Mouse (Mus musculus): Measurements from ENCODE around the gene Eif5a. TPM values are rescaled to one million over a fixed set of nuclear protein-coding genes. Genes with fewer than 3 reads are reported as not detected.
"Not testable (repeated sequence)": the region's sequence is repeated elsewhere in the genome, so short reads cannot be mapped to it uniquely, and the experiment has no call there.

Eif5a gene
- polyA plus RNA-seq, 1 experiment: 653 TPM

DNA sequence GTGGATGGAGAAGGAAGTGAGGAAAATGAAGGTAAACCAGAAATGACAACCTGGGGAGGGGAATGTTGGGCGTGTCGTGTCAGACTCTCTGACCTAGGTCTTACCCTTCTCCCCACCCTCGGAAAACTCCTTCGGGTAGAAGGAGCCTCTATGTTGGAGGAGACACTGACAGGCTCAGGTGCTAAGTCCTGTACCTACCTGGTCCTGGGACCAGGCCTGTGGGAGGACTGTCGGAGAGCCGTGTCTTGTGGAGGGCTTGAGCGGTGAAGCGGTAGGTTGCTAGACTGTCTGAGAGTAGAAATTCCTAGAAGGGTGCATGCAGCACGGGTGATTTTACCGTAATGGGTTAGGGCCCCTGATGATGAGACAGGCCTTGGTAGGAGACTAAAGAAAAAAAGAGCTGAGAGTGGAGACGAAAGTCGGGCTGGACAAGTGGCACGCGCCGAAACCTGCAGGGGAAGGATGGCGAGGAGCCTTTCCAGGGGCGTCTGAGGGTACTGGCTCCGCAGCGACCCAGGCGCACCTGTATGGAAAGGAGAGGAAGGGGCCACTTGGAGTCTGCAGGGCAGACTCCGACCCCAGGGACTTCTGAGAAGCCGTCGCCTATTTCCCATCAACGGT, 43.0 kb upstream of the Eif5a start, which contains the start of gene Cldn7:
TSS of gene Cldn7 (plus strand) at position 130 of the 621 bp plus-strand sequence.
- no peak within 1 kb of the TSS for H3K4me3 ChIP-seq (ENCODE audit: insufficient read depth, low read depth, low read length)
- 13% methylated on average over 24 of the region's 24 CpGs for WGBS

DNA sequence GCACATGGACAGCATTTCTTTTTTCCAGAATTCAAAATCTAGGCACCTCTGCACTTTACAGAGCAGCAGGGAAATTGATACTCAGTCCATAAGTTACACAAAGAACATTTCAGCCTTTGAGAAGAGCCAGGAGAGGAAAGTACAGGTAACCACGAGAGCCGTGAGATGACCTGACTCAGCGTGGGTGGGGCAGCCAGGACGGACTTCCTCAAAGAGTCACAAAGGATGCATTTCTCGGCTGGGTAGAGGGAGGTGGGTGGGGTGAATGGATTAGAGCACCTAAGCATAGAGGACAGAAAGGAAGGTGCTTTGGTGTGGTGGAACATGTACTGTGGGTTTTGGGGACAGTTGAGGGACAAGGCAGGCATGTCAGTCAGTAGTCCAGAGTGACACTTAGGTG, 40.1 kb upstream of the Eif5a start:
- WGBS: 47% methylated on average over 5 of the region's 5 CpGs
- H3K27ac ChIP-seq (ENCODE audit: insufficient read depth, low read depth, low read length): no peak overlapping the region
- H3K4me1 ChIP-seq (ENCODE audit: control insufficient read depth, insufficient read depth, low read length): peaks cover 12% of the 10 kb centered on the region; the same call in 1 of the 2 replicates
- H3K4me3 ChIP-seq (ENCODE audit: insufficient read depth, low read depth, low read length): no peak overlapping the region
- TF ChIP-seq POLR2A (IDR thresholded peaks at IDR 0.05; ENCODE audit: insufficient read depth, low read depth, low read length): no peak
- TF ChIP-seq CTCF (IDR thresholded peaks at IDR 0.05; ENCODE audit: insufficient read depth, low read depth, low read length): no peak

More for the DNA sequence above, 43.0 kb upstream of the Eif5a start, which contains the start of gene Cldn7:
- peaks cover 14% of the 10 kb centered on the region; the same call in 1 of the 2 replicates for H3K4me1 ChIP-seq (ENCODE audit: control insufficient read depth, insufficient read depth, low read length)
- TF ChIP-seq POLR2A (IDR thresholded peaks at IDR 0.05; ENCODE audit: insufficient read depth, low read depth, low read length) (no peak), CTCF (IDR thresholded peaks at IDR 0.05; ENCODE audit: insufficient read depth, low read depth, low read length) (no peak)
- no peak within 1 kb of the TSS for H3K27ac ChIP-seq (ENCODE audit: insufficient read depth, low read depth, low read length)

DNA sequence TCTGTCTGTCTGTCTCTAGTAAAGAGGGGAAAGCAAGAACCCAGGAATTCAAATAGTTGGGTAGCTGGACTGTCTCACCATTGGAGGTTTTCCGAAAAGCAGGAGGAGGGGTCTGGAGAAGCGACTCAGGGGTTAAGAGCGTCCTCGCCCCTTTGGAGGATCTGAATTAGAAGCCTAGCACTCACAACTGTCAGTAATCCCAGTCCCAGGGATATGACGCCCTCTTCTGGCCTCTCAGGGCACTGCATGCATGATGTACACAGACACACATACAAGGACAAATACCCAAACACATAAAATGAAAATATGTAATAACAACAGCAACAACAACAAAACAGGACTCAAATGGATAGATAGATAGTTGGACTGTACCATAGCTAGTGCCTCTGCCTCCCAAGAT, 38.9 kb upstream of the Eif5a start:
- Histone ChIP-seq H3K27ac (ENCODE audit: insufficient read depth, low read depth, low read length) (no peak overlapping the region), H3K4me3 (ENCODE audit: insufficient read depth, low read depth, low read length) (no peak overlapping the region), H3K4me1 (ENCODE audit: control insufficient read depth, insufficient read depth, low read length) (peaks cover 4% of the 10 kb centered on the region; the same call in 1 of the 2 replicates)
- TF ChIP-seq POLR2A (IDR thresholded peaks at IDR 0.05; ENCODE audit: insufficient read depth, low read depth, low read length) (no peak), CTCF (IDR thresholded peaks at IDR 0.05; ENCODE audit: insufficient read depth, low read depth, low read length) (no peak)
- 19% methylated on average over 5 of the region's 5 CpGs for WGBS

DNA sequence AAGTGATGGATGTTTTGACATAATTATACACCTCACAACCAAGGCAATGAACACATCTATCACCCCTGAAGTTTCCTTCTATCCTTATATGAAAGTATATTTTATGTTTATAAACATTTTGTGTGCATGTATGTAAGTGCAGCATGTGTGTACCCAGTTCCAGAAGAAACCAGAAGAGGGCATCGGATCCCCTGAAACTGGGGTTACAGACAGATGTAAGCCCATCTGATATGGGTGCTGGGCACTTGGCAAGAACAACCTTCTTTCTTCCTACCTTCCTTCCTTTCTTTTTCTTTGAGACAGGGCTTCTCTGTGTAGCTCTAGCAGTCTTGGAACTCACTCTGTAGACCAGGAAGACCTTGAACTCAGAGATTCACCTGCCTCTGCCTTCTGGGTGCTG, 34.5 kb upstream of the Eif5a start:
- WGBS: 76% methylated on average over 1 of the region's 1 CpGs
- Histone ChIP-seq H3K4me3 (ENCODE audit: insufficient read depth, low read depth, low read length) (no peak overlapping the region), H3K27ac (ENCODE audit: insufficient read depth, low read depth, low read length) (no peak overlapping the region), H3K4me1 (ENCODE audit: control insufficient read depth, insufficient read depth, low read length) (no peaks in the 10 kb centered on the region)
- TF ChIP-seq CTCF (IDR thresholded peaks at IDR 0.05; ENCODE audit: insufficient read depth, low read depth, low read length): no peak
- no peak for TF ChIP-seq POLR2A (IDR thresholded peaks at IDR 0.05; ENCODE audit: insufficient read depth, low read depth, low read length)

DNA sequence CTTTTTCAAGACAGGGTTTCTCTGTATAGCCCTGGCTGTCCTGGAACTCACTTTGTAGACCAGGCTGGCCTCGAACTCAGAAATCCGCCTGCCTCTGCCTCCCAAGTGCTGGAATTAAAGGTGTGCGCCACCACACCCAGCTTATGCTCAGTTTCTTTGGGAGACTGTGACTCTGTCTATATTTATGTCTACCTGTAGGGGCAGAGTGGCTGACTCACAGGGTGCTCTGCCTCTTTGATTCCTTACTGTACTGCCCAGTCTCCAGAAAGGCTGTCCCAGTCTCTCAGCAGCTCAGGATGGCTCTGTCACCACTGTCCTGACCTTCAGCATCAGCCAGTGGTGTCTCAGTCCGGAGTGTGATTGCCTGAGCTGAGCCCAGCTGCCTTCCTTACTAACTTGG, 33.9 kb upstream of the Eif5a start:
- not testable (repeated sequence) for H3K27ac ChIP-seq (ENCODE audit: insufficient read depth, low read depth, low read length); H3K4me3 ChIP-seq (ENCODE audit: insufficient read depth, low read depth, low read length); H3K4me1 ChIP-seq (ENCODE audit: control insufficient read depth, insufficient read depth, low read length)
- 82% methylated on average over 4 of the region's 4 CpGs for WGBS

DNA sequence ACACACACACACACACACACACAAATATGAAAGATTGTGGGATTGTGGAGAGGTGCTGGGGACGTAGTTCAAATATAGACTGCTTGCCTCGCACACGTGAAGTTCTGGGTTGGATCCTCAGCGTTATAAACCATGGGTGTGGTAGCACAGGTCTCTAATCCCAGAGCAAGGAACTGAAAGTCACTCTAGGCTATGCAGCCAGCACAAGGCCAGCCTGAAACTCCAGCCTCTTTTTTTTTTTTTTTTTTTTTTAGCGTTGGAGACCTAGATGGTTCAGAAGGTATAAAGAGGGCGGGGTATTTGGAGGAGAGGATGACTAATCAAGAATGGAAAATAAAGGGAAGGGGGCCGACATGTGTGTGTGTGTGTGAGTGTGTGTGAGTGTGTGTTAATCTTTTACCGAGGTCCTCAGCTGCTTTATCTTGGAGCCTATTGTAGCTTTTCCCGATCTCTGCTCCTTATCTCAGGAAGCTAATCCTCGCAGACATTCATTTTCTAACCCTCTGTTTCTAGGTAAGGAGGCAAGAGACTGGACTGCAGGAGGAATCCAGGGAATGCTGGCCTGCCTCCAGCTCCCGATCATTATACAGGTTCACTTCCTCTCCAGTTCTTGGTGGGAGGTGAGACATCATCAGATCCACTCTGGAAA, 31.6 kb upstream of the Eif5a start:
- H3K4me1 ChIP-seq (ENCODE audit: control insufficient read depth, insufficient read depth, low read length): peaks cover 4% of the 10 kb centered on the region
- 66% methylated on average over 11 of the region's 11 CpGs for WGBS
- no peak overlapping the region for H3K27ac ChIP-seq (ENCODE audit: insufficient read depth, low read depth, low read length)
- no peak overlapping the region for H3K4me3 ChIP-seq (ENCODE audit: insufficient read depth, low read depth, low read length)
- TF ChIP-seq CTCF (IDR thresholded peaks at IDR 0.05; ENCODE audit: insufficient read depth, low read depth, low read length): no peak
- TF ChIP-seq POLR2A (IDR thresholded peaks at IDR 0.05; ENCODE audit: insufficient read depth, low read depth, low read length): no peak

DNA sequence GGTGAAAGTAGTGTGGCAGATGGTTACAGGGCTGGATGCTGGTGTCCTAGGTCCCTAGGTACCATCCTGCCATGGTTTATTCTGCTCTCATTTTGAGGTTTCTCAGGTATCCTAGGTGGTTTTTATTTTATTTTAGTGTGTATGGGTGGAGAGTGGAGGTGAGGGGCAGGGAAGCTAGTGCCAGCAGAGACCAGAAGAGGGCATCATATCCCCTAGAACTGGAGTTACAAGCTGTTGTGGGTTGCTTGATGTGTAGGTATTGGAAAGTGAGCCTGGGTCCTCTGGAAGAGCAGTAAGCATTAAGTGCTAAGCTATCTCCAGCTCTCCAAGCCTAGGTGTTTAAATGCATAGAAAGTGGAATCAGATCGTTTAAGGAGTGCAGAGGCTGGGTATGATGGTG, 30.5 kb upstream of the Eif5a start:
- no peak overlapping the region for H3K27ac ChIP-seq (ENCODE audit: insufficient read depth, low read depth, low read length)
- H3K4me3 ChIP-seq (ENCODE audit: insufficient read depth, low read depth, low read length): no peak overlapping the region
- WGBS: 36% methylated on average over 1 of the region's 1 CpGs
- no peak for TF ChIP-seq CTCF (IDR thresholded peaks at IDR 0.05; ENCODE audit: insufficient read depth, low read depth, low read length)
- H3K4me1 ChIP-seq (ENCODE audit: control insufficient read depth, insufficient read depth, low read length): peaks cover 11% of the 10 kb centered on the region

DNA sequence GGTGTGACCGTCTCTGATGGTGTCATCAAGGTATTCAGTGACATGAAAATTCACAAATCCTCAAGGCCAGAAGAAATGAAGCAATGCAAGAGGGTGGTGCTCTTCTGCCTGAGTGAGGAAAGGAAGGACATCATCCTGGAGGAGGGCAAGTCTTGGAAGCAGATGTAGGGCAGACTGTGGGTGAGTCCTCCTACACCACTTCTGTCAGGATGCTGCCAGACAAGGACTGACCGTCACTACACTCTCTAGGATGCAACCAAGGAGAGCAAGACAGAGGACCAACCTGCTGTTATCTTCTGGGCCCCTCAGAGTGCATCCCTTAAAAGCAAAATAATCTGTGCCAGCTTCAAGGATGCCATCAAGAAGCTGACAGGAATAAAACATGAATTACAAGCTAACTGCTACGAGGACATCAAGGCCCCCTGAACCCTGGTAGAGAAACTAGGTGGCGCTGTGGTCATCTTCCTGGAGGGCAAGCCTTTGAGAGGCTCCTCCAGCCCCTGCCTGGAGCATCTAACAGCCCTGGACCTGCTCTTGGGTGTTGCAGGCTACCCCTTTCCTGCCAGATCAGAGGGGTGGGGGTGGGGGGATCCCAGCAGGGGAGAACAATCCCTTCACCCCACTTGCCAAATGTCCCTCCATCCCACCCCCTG, 29.2 kb upstream of the Eif5a start:
- TF ChIP-seq POLR2A (IDR thresholded peaks at IDR 0.05; ENCODE audit: insufficient read depth, low read depth, low read length): no peak
- TF ChIP-seq CTCF (IDR thresholded peaks at IDR 0.05; ENCODE audit: insufficient read depth, low read depth, low read length): no peak
- Histone ChIP-seq H3K4me1 (ENCODE audit: control insufficient read depth, insufficient read depth, low read length) (peaks cover 11% of the 10 kb centered on the region), H3K4me3 (ENCODE audit: insufficient read depth, low read depth, low read length) (no peak overlapping the region), H3K27ac (ENCODE audit: insufficient read depth, low read depth, low read length) (no peak overlapping the region)
- WGBS: 45% methylated on average over 4 of the region's 4 CpGs

DNA sequence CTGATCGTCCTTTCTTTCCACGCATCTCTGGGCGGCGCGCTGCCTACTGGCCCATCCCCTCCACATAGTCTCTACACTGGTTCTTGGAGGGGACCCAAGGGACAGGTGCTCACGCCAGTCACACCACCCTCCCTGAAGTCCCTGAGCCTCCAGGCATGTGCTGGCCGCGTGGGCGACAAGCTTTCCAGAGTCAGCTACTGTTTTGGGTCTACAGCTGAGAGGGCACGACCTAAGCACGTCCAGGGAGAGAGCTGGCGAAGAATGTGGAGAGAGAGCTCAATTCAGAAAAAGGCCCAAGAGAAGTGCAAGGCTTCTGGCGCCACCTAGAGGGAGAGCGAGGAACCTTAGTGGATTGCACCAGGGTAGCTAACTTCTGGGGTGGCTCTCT, 27.0 kb upstream of the Eif5a start:
- no peak overlapping the region for H3K4me3 ChIP-seq (ENCODE audit: insufficient read depth, low read depth, low read length)
- WGBS: under 1% methylated on average over 14 of the region's 14 CpGs
- peak; percentile 50 for TF ChIP-seq CTCF (IDR thresholded peaks at IDR 0.05; ENCODE audit: insufficient read depth, low read depth, low read length)
- no peak for TF ChIP-seq POLR2A (IDR thresholded peaks at IDR 0.05; ENCODE audit: insufficient read depth, low read depth, low read length)
- H3K4me1 ChIP-seq (ENCODE audit: control insufficient read depth, insufficient read depth, low read length): peaks cover 11% of the 10 kb centered on the region
- H3K27ac ChIP-seq (ENCODE audit: insufficient read depth, low read depth, low read length): no peak overlapping the region

Data from olfactory bulb, adult 2 months (tissue).